Mouse (Mus musculus): ENCODE results near the gene Tmem50a. TPM values are rescaled to one million over a fixed set of nuclear protein-coding genes. Genes with fewer than 3 reads are reported as not detected.
A peak's percentile ranks its signal among the peaks of the same experiment; 100 is the strongest.

Tmem50a gene
- polyA plus RNA-seq, 1 experiment, result 156 TPM

- no peak for TF ChIP-seq CTCF (IDR thresholded peaks at IDR 0.05; ENCODE audit: borderline replicate concordance, insufficient read depth, low read length)
- peak; percentile 49 for TF ChIP-seq POLR2A (IDR thresholded peaks at IDR 0.05; ENCODE audit: low read depth, low read length)
- H3K4me3 ChIP-seq (ENCODE audit: insufficient read depth, low read length), result peak overlapping the region; percentile 92
- H3K4me1 ChIP-seq (ENCODE audit: control insufficient read depth, insufficient read depth, low read length), result peaks cover 5% of the 10 kb centered on the region; the same call in 1 of the 2 replicates
- peak overlapping the region; percentile 81 for H3K27ac ChIP-seq (ENCODE audit: insufficient read depth, low read length)
Measured at GRCm38 (mm10) chr4:134924019-134924741, 9.4 kb upstream of the Tmem50a start.

DNA sequence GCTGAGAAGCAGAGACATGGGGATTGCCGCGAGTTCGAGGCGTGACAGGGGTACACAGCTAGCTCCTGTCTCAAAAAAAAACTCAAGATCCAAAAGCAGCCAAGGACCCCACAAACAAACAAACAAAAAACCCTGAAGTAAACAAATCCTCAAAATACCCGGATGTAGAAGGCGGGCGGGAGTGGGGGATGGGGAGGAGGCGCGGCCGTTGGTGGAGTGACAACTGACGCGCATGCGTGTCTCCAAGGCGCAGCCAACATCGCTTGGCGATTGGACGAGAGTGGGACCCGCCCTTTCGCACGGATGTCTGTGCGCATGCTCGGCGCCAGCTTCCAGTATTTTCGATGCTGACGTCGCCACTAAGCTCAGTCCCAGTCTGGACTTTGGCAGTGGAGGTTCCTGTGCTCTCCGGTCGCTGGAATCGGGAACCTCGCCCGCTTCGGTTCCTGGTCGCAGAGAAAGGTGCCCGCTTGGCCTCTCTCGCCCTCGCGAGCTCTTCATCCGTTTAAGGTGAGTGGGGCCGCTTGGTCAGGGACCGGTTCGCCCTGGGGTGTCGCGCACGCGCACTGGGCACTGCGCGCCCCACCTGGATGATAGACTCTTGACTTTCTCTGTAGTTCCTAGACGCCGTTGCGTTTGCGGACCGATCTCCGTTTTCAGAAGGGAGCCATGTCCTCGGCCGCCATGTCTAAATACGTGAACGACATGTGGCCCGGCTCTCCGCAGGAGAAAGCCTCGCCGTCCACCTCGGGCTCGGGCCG, 8.6 kb upstream of the Tmem50a start, which contains the start of gene Rsrp1:
TSS of gene Rsrp1 (plus strand) at position 335 of the 761 bp plus-strand sequence.
- TF ChIP-seq CTCF (IDR thresholded peaks at IDR 0.05; ENCODE audit: borderline replicate concordance, insufficient read depth, low read length), result no peak
- peak; percentile 100 for TF ChIP-seq POLR2A (IDR thresholded peaks at IDR 0.05; ENCODE audit: low read depth, low read length)
- Histone ChIP-seq H3K27ac (ENCODE audit: insufficient read depth, low read length) (peak within 1 kb of the TSS; percentile 81), H3K4me1 (ENCODE audit: control insufficient read depth, insufficient read depth, low read length) (peaks cover 5% of the 10 kb centered on the region; the same call in 1 of the 2 replicates), H3K4me3 (ENCODE audit: insufficient read depth, low read length) (peak within 1 kb of the TSS; percentile 92)

- peaks cover 5% of the 10 kb centered on the region; the same call in 1 of the 2 replicates for H3K4me1 ChIP-seq (ENCODE audit: control insufficient read depth, insufficient read depth, low read length)
- TF ChIP-seq CTCF (IDR thresholded peaks at IDR 0.05; ENCODE audit: borderline replicate concordance, insufficient read depth, low read length) (no peak), POLR2A (IDR thresholded peaks at IDR 0.05; ENCODE audit: low read depth, low read length) (peak; percentile 52)
- H3K4me3 ChIP-seq (ENCODE audit: insufficient read depth, low read length), result peak overlapping the region; percentile 49
- H3K27ac ChIP-seq (ENCODE audit: insufficient read depth, low read length), result peak overlapping the region; percentile 70
Measured at GRCm38 (mm10) chr4:134922925-134923244, 8.1 kb upstream of the Tmem50a start.

DNA sequence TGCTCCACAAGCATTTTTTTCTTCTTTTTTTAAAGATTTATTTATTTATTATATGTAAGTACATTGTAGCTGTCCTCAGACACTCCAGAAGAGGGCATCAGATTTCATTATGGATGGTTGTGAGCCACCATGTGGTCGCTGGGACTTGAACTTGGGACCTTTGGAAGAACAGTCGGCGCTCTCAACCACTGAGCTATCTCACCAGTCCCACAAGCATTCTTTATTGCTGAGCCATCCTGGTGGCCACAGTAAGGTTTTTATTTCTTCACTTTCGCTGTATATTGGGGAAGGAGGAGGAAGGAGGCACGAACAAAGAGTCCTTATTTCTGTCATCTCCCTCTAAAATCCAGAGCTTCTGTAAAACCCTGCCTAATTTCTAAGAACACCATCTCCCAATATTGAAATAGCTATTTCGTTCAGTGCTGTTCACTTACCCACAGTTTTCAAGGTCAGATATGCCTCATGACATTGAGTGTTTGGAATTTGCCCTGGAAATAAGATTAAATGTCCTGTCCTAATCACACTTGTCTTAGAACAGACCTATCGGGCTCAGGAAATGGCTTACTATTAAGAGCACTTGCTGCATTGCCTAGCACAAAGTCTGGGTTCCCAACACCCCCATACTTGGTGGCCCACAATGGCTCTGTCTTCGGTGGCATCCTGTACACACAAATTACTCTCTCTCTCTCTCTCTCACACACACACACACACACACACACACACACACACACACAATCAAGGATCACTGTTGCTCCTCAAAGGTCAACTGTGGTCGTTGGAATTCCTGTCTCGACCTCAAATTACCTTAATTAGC, 7.5 kb upstream of the Tmem50a start:
- Histone ChIP-seq H3K4me1 (ENCODE audit: control insufficient read depth, insufficient read depth, low read length) (peaks cover 5% of the 10 kb centered on the region; the same call in 1 of the 2 replicates), H3K4me3 (ENCODE audit: insufficient read depth, low read length) (peak overlapping the region; percentile 49; the same call in 1 of the 2 replicates), H3K27ac (ENCODE audit: insufficient read depth, low read length) (peak overlapping the region; percentile 70)
- no peak for TF ChIP-seq CTCF (IDR thresholded peaks at IDR 0.05; ENCODE audit: borderline replicate concordance, insufficient read depth, low read length)
- TF ChIP-seq POLR2A (IDR thresholded peaks at IDR 0.05; ENCODE audit: low read depth, low read length), result no peak

DNA sequence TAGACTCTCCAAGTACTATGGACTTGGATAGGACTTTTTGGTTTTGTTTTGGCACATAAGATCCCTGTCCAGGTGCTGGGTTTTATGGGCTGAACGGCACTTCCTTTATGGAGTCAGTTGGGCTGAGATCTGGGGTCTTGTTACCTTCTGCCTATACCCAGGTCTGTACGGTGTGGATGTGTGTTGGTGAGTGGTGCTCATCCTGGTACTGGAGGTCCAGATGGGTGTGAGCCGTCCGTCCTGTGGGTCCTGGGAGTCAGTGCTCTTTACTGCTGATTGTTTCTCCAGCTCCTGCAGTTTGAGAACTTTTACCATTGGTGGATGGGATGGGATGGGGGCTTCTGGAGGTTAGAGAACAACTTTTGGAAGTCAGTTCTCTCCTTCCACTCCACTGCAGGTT, 6.9 kb upstream of the Tmem50a start:
- no peak for TF ChIP-seq CTCF (IDR thresholded peaks at IDR 0.05; ENCODE audit: borderline replicate concordance, insufficient read depth, low read length)
- TF ChIP-seq POLR2A (IDR thresholded peaks at IDR 0.05; ENCODE audit: low read depth, low read length), result no peak
- Histone ChIP-seq H3K4me1 (ENCODE audit: control insufficient read depth, insufficient read depth, low read length) (peaks cover 5% of the 10 kb centered on the region; the same call in 1 of the 2 replicates), H3K27ac (ENCODE audit: insufficient read depth, low read length) (no peak overlapping the region), H3K4me3 (ENCODE audit: insufficient read depth, low read length) (no peak overlapping the region)

GRCm38 (mm10) chr4:134920631-134921030, 5.8 kb upstream of the Tmem50a start:
- Histone ChIP-seq H3K27ac (ENCODE audit: insufficient read depth, low read length) (no peak overlapping the region), H3K4me3 (ENCODE audit: insufficient read depth, low read length) (no peak overlapping the region), H3K4me1 (ENCODE audit: control insufficient read depth, insufficient read depth, low read length) (peaks cover 3% of the 10 kb centered on the region; the same call in 1 of the 2 replicates)
- TF ChIP-seq CTCF (IDR thresholded peaks at IDR 0.05; ENCODE audit: borderline replicate concordance, insufficient read depth, low read length), result no peak
- TF ChIP-seq POLR2A (IDR thresholded peaks at IDR 0.05; ENCODE audit: low read depth, low read length), result no peak

GRCm38 (mm10) chr4:134919733-134920540, 5.1 kb upstream of the Tmem50a start:
- TF ChIP-seq CTCF (IDR thresholded peaks at IDR 0.05; ENCODE audit: borderline replicate concordance, insufficient read depth, low read length) (no peak), POLR2A (IDR thresholded peaks at IDR 0.05; ENCODE audit: low read depth, low read length) (no peak)
- Histone ChIP-seq H3K27ac (ENCODE audit: insufficient read depth, low read length) (no peak overlapping the region), H3K4me1 (ENCODE audit: control insufficient read depth, insufficient read depth, low read length) (peaks cover 3% of the 10 kb centered on the region; the same call in 1 of the 2 replicates), H3K4me3 (ENCODE audit: insufficient read depth, low read length) (no peak overlapping the region)

DNA sequence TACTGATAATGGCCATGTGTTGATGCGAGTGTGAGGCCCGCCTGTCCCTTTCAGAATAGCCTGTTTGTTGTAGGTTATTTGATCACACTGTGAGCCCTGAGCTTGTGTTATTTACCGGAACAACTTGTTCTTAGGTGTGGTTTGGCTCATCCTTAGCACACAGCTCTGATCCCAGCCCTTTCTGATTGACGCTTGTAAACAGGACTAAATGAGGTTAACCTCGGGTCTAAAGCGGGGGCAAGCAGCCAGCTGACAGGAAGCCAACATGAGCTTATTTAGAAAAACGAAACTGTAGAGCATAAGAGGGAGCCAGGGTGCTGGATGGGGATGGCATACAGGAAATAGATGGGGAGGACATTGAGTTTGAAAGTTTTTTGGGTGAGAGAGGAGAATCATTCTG, 3.6 kb upstream of the Tmem50a start:
- no peak for TF ChIP-seq CTCF (IDR thresholded peaks at IDR 0.05; ENCODE audit: borderline replicate concordance, insufficient read depth, low read length)
- no peak for TF ChIP-seq POLR2A (IDR thresholded peaks at IDR 0.05; ENCODE audit: low read depth, low read length)
- no peak overlapping the region for H3K4me3 ChIP-seq (ENCODE audit: insufficient read depth, low read length)
- H3K4me1 ChIP-seq (ENCODE audit: control insufficient read depth, insufficient read depth, low read length), result peaks cover 3% of the 10 kb centered on the region; the same call in 1 of the 2 replicates
- H3K27ac ChIP-seq (ENCODE audit: insufficient read depth, low read length), result no peak overlapping the region
